Mouse (Mus musculus): ENCODE measurements at regions not wholly inside any gene's neighbourhood (a gene's known extent, or its start where the extent isn't known, plus 50 kb on each side); places are given as distances from the start of the nearest gene placed in this dataset.
A peak's percentile ranks its signal among the peaks of the same experiment; 100 is the strongest.
"Not testable (repeated sequence)": the region's sequence is repeated elsewhere in the genome, so short reads cannot be mapped to it uniquely, and the experiment has no call there.

DNA sequence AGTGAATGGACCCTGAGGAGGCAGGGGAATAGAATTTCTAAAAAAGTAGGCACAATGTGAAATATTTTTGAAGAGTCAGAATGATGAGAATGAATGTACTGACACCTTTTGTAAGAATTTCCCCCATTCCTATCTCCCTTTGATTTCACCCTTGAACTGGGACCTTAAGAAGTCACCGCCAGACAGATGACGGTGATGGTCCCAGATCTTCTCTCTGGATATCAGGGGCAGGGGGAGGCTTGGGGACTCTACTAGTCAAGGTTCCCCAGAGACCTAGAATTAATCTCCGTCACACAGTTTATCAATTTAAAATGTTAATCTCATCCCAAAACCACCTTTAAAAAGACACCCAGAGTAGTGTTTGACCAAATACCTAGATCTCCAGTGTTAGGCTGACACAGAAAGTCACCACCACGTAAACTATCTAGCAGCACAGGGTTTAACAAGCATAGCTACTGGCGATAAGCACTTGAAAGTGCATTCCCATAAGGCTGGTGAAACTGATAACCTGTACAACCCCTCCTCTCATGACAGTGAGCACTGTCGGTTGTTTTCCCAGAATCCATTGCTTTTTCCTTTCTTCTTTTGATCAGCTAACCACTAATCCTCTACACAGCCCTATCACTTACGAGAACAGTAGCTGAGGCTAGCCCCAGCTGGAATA is 163.5 kb upstream of the Cdkn3 start:
- no peak for DNase-seq (ENCODE audit: extremely low read depth, insufficient read length, low spot score)

DNA sequence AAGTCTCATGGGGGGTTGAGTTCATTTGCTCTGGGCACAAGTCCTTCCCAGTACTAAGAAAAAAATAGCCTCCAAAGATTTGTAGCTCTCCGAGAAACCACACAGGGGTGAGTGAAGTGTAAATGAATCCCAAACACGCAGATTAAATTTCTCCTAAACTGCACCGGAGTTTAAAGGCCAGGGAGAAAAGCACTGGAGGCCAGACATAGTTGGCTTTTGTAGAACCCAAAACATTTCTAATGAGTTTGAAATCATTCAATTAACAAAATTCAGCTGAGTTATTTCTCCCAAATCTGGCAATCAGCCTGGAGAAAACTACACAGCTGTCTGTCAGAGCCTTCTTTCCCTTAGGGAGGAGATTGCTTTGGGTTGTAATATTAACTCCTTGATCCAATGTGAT is 166.2 kb upstream of the Cdkn3 start:
- DNase-seq (ENCODE audit: extremely low read depth, insufficient read length, low spot score) = no peak

DNA sequence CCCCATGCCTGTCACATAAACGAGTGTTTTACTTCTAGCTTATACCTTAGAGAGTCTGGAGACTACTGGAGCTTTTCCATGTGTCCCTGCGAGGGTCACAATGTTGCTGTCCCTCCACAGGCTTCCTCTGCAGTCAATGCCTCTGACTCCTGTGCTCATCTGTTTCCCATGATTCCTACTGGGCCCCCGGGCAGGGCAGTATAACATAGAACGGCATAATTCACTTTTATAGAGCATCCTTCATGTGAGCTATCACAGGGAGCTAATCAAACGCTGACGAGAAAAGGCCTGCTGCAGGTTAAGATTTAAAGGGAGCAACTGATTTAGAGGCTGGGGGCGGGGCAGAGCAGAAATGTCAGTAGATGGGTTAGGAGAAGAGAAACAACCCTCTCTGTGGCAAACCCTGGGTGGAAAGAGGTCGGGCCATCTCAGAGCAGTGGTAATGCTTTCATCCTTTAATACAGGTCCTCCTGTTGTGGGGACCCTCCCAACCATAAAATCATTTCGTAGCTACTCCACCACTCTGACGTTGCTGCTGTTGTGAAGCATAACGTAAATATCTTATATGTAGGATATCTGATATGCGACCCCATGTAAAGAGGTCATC is 168.5 kb upstream of the Cdkn3 start:
- DNase-seq (ENCODE audit: extremely low read depth, insufficient read length, low spot score) = no peak

DNA sequence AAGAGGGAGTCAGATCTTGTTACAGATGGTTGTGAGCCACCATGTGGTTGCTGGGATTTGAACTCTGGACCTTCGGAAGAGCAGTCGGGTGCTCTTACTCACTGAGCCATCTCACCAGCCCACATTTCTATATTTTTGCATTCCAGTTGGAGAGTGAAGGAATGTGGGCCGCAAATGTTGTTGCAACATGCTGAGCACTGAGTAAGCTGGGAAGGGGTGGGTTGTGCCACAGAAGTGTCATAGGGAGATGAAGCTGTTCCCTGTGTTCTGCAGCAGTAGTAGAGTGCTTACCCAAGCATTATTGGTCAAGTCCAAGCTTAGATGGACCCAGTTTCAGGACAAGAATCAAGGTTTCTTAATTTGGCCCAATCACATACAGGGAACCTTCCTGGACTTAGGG is 169.1 kb upstream of the Cdkn3 start:
- peak; percentile 17 for DNase-seq (ENCODE audit: extremely low read depth, insufficient read length, low spot score)

DNA sequence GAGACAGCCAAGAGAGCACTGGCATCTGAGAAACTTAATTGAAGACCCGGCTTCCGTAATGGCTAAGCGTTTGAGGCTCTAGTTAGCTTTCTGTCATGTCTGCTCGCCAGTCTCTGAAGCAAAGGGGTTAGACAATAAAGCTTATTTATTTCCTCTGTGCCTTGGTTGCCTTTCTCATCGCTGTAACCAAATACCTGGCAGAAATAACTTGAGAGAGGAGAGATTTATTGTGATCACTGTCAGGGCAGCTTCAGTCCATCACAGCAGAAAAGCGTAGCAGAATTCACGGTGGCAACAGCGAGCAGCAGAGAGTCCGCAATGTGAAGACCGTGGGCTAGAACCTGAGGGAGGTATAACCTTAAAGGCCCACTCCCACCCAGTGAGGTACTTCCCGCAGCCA is 174.2 kb upstream of the Cdkn3 start:
- DNase-seq (ENCODE audit: extremely low read depth, insufficient read length, low spot score) = no peak

DNA sequence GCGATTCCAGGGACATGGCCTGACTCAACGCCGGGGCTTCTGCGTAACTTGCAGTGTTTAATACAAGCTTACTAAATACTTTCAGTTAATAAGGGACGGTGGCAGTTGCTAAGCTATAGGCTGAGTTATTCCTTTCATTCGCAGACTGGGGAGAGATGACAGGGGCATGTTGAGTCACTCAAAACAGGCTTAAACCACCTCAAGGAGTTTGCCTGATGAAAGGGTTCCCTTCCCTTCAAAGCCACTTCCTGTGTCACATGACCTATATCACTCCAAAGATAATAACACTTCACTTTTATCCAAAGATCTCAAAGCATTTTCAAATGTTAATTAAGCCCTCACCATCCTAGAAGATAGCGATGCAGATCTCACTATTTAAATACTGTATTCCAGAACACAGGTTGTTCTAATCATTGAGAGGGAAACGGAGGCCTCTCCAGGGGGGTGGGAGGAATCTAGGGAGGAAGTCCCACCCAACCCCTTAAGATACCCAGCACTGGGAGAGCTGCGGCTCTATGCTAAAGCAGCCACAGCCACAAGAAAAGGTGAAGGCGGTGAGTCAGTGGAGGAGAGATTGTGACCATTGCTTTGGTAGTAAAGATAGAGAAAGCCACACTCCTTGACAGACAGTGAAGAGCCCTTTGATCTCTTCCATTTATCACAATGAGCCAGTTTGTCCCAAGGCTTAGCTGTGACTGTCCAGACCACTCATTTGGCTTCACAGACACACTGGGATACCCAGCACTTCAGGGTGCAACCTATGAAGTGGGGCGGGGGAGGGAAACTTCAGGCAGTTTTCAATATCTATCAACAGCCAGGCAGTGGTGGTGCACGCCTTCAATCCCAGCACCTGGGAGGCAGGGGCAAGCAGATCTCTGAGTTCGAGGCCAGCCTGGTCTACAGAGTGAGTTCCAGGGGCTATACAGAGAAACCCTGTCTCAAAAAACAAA is 182.0 kb upstream of the Cdkn3 start:
- DNase-seq (ENCODE audit: extremely low read depth, insufficient read length, low spot score) = no peak

DNA sequence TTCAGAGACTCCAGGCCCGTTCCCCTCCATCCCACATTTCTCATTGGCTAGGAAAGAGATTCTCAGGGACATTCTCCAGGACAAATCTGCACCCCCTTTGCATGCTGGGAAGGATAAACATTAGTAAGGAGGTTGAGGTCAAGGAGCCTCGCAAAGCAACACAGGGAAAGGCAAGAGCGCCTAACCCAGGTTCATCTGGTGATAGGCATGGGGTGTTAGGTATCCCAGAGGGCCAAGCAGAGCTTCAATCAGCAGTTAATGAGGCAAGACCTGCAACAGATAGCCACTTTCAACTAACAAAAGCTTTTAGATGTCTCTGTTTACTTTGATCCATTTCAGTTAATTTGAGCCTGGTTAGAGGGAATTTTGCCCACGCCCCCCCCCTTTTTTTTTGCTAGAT is 184.5 kb upstream of the Cdkn3 start:
- DNase-seq (ENCODE audit: extremely low read depth, insufficient read length, low spot score) = no peak

DNA sequence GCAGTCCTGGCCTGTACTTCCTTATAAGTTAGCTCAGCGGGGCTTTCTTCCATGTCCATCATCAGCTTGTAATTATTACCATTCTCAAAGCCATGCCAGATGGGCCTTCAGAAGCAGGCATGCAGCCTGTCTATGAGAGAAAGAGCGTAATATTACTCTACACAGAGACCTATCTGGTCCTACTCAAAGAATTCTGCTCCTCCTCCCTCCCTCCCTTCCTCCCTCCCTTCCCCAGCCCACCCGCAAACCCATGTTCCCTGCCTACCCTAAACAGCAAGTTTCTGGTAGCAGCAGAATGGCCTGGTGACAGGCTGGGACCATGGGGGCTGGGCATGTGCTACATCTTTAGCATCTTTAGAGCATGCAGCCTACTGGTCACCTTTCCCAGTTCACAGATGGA is 184.9 kb upstream of the Cdkn3 start:
- DNase-seq (ENCODE audit: extremely low read depth, insufficient read length, low spot score) = no peak

DNA sequence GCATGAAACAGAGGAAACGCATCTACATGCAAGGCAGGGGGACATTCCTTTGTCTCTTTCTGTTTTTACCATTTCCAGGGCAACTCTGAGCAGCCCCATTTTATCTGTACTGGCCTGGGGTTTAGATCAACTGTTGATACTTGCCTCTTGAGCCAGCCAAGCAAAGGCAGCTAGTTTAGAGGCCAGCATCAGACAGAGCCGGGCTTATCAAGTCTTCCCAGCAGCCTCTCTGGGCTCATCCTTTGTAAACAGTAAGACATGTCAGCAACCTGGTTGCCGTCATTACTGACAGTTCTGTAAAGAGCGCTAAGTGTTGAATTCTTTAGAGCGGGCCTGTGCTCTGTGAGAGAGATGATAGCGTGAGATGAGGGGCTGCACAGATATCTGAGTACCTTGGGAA is 182.9 kb upstream of the Bmp4 start:
- DNase-seq (ENCODE audit: extremely low read depth, insufficient read length, low spot score) = no peak

DNA sequence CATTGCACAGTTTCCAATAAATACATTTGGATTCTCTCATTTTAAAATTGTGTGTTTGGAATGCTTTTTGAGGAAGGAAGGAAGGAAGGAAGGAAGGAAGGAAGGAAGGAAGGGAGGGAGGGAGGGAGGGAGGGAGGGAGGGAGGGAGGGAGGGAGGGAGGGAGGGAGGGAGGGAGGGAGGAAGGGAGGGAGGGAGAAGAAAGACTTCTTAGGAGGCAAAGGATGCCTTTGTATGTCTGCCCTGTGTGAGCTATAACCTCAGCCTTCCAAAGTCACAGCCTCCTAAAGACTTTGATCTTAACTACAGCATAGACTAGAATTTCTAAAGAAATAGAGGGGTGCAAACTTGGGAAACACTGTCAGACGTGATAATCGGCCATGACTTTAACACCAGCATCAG is 182.5 kb upstream of the Bmp4 start:
- not testable (repeated sequence) for DNase-seq (ENCODE audit: extremely low read depth, insufficient read length, low spot score)

DNA sequence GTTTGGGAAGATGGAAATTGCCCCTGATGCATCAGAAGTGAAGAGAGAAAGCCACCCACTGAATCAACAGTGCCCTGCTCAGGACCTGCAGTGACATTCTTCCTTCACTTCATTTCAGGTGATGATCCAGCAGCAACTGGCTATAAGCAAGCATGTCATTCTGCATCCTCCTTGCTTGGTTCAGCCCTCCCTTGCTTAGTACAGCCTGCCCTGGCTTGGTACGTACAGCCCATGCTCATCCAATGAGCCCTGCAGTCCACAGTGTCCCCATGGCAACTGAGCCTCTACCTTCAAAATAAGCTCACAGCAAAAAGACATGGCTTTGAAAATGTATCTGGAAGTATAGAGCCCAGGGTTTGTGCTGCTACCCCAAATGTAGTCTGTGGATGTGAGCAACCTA is 181.4 kb upstream of the Bmp4 start:
- no peak for DNase-seq (ENCODE audit: extremely low read depth, insufficient read length, low spot score)

DNA sequence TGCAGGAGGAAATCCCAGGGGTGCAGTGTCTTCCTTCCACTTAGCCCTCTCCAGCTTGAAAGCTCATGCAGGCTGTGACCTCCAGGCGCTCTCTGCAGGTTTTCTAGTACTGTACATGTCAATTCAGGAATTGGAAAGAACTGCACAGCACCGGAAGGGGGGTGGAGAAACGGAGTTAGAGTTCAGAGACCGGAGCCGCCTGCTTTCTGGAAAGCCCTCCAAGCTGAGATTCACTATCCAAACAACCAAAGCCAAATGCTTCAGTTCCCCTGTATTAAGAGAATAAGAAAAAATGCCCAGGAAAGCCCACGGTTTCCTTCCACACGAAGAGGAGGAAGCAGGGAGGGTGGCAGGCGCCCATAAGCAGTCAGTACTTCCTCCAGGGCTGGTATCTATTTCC is 178.8 kb upstream of the Bmp4 start:
- no peak for DNase-seq (ENCODE audit: extremely low read depth, insufficient read length, low spot score)

DNA sequence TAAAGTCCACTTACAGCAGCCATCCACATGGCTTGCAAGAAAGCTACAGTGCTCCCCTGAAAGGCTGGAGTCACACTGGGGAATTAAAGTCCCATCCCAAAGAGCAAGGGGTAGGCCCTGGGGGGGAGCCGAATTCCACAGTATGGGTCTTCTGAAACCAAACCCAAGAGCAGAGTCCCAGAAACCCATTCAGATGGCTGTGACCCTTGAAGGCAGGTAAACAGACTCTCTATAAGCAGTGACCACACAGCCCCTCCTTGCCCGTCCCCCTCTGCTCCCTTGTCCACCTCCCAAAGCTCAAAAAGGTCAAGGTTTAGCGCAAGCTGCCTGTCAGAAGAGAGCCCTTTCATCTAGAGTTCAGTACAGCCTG is 176.9 kb upstream of the Bmp4 start:
- no peak for DNase-seq (ENCODE audit: extremely low read depth, insufficient read length, low spot score)

DNA sequence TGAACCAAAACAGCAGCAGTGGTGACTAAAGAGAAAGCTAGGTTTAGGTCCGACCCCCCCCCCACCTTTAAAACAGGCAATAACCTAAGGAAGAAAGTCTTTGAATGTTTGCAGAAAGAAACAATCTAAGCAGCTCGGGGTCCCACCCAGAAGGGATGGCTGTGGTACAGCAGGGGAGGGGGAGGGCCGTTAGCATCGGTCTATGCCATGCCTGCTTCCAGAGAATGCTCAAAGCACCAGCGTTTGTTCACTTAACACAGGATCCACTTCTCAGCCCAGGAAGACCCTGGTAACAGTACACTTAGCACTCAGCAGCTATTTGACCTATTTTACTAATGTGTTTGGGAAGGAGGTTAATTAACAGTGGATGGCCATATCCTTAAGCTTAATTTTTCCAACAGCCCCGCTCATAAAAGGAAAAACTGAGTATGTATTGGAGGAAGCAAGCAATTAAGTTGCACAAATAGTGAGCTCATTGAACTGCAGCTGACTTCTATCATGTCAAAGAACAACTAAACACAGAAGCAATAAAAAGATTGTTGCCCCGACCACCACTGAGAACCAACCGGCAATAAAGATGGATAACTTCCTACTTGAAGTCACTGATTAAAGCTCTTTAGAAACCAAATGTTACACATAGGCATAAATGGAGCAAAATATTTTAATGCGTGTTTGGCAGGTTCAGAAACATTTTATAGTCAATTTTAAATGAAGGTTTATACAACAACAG is 176.4 kb upstream of the Bmp4 start:
- DNase-seq (ENCODE audit: extremely low read depth, insufficient read length, low spot score) = no peak

DNA sequence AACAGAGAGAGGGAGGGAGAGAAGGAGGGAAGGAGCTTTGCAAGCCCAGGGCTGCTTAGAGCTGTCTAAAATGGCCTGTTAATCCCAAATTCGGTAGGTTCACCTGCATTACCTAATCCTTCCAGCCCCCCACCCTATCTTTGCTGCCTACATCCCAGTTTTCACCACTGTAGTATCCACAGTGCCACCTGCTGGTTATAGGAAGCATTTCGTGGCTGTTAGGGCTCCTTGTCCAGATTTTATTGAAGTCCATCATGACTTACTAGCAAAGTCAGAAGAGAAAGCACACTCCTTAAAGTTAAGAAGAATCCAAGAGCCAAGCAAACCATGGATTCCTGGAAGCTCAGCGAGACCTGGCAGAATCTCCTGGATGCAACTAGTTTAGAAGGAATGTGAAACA is 174.5 kb upstream of the Bmp4 start:
- peak; percentile 42 for DNase-seq (ENCODE audit: extremely low read depth, insufficient read length, low spot score)

DNA sequence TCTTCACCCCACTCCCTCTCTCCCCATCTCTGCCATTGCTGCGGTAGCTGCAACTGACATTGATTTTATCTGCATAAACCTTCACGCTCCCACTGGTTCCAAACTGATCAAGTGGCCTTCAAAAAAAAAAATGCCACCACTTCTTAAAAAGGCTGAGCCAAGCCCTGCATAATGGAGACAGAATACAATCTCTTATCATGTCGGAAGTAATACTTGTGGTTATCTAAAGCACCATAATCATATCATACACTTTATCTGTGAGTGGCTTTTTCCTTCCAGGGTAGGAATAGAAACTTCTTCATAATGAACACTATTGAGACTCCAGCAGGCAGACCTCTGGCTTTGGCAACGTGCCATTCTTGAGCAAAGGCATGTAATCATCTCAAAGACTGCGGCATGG is 171.5 kb upstream of the Bmp4 start:
- no peak for DNase-seq (ENCODE audit: extremely low read depth, insufficient read length, low spot score)

DNA sequence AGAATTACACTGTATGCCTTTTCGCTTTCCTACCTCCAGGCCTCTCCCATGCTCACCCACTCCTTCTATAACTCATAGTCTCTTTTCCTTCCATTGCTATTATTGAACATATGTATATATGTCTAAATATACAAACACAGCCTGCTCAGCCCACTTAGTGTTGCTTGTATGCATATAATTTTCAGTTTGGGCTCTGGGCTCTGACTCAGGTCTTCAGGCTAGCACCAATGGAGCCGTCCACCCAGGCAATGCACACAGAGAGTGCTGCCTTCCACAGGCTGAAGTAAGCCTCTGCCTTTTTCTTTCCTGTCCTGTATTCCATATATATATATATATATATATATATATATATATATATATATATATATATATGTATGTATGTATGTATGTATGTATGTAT is 162.8 kb upstream of the Bmp4 start:
- no peak for DNase-seq (ENCODE audit: extremely low read depth, insufficient read length, low spot score)

DNA sequence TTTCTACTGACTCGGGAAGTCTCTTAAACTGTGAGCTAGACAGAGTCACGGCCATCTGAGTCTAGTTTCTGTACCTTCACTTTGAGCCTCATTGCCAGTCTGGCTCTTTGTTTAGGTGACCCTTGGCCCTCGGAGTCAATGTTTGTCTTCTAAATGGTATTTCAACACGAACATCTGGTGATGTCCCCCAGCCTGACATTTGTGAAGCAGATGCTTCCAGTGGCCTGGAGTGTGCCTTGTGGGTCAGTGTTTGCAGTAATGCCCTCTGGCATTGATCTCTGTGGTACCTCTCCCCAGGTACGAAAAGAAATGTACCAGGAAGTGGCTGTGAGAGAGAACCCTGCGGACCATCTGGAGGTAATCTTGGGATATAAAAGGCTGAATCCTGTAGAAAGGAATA is 155.7 kb upstream of the Bmp4 start:
- no peak for DNase-seq (ENCODE audit: extremely low read depth, insufficient read length, low spot score)

DNA sequence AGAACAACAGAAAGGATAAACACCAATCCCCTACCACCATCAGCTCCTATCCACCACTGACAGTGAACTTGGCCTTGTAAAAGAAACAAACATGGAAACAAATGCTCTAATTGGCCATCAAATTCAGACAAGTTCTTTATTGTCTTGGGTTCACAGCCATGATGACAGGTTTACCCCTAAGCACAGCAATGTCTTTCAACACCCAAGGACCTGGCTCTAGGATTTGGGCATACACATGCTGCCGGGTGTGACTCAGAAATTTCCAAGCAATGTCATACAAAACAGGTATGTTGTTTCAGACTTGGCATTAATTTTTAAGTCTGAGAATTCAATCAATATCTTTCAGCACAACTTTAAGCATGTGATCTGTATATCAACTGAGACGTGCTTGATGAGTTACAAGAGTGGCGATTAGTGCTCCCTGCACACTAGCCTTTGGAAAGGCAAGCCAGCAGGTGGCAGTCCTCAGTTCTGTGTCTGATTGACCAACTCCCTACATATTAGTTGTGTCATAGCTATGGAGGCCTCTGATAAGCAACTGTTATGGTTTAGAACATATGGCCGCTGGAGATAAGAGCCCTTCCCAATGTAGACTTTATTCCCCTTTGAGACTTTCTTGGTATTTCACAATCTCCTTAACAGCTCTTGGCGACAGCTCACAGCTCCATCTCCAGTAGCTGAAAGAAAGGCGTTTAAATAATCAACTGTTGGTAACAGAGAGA is 149.2 kb upstream of the Bmp4 start:
- no peak for DNase-seq (ENCODE audit: extremely low read depth, insufficient read length, low spot score)

DNA sequence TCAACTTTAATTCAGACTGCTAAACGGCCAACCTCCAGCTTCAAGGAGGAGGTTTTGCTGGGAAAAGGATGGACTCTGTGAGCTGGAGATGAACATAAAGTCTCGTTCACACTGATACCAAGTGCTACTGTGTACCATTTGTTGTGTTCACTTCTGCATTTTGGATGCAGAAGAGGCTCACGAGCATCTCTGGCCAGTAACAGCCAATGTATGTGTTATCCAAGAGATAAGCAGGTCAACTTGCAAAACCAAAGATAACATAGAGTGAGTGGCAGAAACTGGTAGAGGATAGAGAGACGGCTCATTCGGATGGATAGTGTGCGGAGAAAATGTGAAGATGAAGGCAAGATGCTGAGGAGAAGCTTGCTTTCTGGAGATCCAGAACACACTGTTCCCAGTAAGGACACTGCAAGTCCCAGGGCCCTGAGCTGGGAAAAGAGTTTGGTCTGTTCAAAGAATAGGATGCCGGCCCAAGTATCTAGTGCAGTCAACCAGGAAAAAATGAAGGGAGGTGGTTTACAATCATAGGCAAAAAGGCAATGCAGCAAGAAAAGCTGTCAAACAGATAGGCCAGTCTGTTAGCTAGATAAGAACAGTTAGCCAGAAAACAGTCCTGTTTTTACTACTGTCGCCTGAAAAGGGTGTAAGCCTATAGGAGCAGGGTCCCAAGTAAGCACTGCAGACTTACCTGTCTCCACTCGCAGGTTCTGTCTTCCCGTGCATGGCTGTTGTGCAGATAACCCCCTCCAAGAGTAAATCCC is 145.7 kb upstream of the Bmp4 start:
- DNase-seq (ENCODE audit: extremely low read depth, insufficient read length, low spot score) = no peak

All from 3134 (cell line).